ENCODE assay signal across 8 mouse cellular contexts in the genomic region with DNA sequence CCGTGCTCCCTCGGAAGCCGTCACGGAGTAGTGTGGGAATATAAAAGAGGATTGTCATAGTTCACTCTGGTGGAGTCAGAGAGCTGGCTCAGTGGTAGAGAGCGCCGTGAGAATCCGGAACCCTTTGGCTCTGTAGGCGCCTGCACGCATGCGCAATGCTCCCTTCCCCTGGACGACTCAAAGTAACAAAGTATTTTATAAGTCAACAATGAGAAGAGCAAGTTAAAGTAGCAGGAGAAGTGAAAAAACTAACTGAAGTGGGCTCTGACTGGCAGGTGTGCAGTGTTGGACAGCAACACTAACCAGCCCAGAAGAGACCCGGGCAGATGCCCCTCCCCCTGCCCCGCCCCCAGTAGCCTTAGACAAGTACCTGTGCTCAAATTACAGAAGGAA. TPM values are rescaled to one million over a fixed set of nuclear protein-coding genes. Genes with fewer than 3 reads are reported as not detected.
DNase-seq lines count a peak whose midpoint lies in the region; ATAC-seq and TF ChIP-seq lines count a peak whose summit lies in the region.

No protein-coding gene starts in this region.

- H3K9ac ChIP-seq in forebrain, embryonic 15.5 days (replicated peaks) = peak overlapping the region; percentile 37

- H3K4me1 ChIP-seq in forebrain, embryonic 15.5 days = peaks cover 7% of the 10 kb centered on the region; the same call in 1 of the 2 replicates
- H3K4me1 ChIP-seq in olfactory bulb, adult 2 months (ENCODE audit: control insufficient read depth, insufficient read depth, low read length) = no peaks in the 10 kb centered on the region

- H3K9me3 ChIP-seq in forebrain, embryonic 15.5 days = no peaks in the 10 kb centered on the region

- H3K4me2 ChIP-seq in forebrain, embryonic 15.5 days (replicated peaks) = peak overlapping the region; percentile 45

- 9% methylated on average over 13 of the region's 13 CpGs for WGBS in forebrain, embryonic 15.5 days
- WGBS in olfactory bulb, adult 2 months = 11% methylated on average over 13 of the region's 13 CpGs

- no peaks in the 10 kb centered on the region for H3K36me3 ChIP-seq in forebrain, embryonic 15.5 days

- peak; percentile 60; the same call in 1 of the 2 replicates for ATAC-seq in forebrain, embryonic 15.5 days (replicated peaks)
- peak; percentile 53 to 56; a peak in 3 of 4 replicates for ATAC-seq in hematopoietic stem cell, adult 5-6 weeks (replicated peaks in 1 of 2; ENCODE audit: insufficient read depth in 1 of 2, low FRiP score in 2 of 2, low TSS enrichment in 1 of 2, low read depth in 1 of 2, poor library complexity in 2 of 2, severe bottlenecking in 2 of 2)

- H3K27ac ChIP-seq in forebrain, embryonic 15.5 days (replicated peaks) = 0 out of 2 replicates have a peak overlapping the region, but pooled peaks have one; percentile 27
- H3K27ac ChIP-seq in layer of hippocampus, adult 2 months = peak overlapping the region; percentile 58
- H3K27ac ChIP-seq in olfactory bulb, adult 2 months (ENCODE audit: insufficient read depth, low read depth, low read length) = no peak overlapping the region

- TF ChIP-seq CTCF in layer of hippocampus, adult 2 months (conservative IDR thresholded peaks at IDR 0.05) = no peak
- no peak for TF ChIP-seq CTCF in olfactory bulb, adult 2 months (IDR thresholded peaks at IDR 0.05; ENCODE audit: insufficient read depth, low read depth, low read length)

- H3K4me3 ChIP-seq in forebrain, embryonic 15.5 days = peak overlapping the region; percentile 37
- peak overlapping the region; percentile 52 for H3K4me3 ChIP-seq in layer of hippocampus, adult 2 months
- peak overlapping the region; percentile 36 for H3K4me3 ChIP-seq in olfactory bulb, adult 2 months (ENCODE audit: insufficient read depth, low read depth, low read length)

- DNase-seq in B cell, adult 2 months = peak; percentile 74 to 76
- peak; percentile 27 for DNase-seq in c-Kit-positive CD71-positive TER-119-negative erythroid progenitor cells, embryonic 14.5 days (ENCODE audit: low read depth)
- peak; percentile 64 to 76 for DNase-seq in layer of hippocampus, adult 2 months (ENCODE audit: low spot score in 2 of 2)
- DNase-seq in lung, adult 18-20 months = peak; percentile 91 to 94
- peak; percentile 29 to 60 for DNase-seq in thymus, postnatal 10 days (ENCODE audit: low spot score in 2 of 2)

- no peak for TF ChIP-seq POLR2A in olfactory bulb, adult 2 months (IDR thresholded peaks at IDR 0.05; ENCODE audit: insufficient read depth, low read depth, low read length)

- H3K27me3 ChIP-seq in forebrain, embryonic 15.5 days = no peaks in the 10 kb centered on the region

RNA-seq across cellular contexts. Expression of a gene that starts 31.5 kb away (rescaled TPM):
- polyA plus RNA-seq in forebrain, embryonic 15.5 days (2015; fragmentation: Nextera tagmentation; extraction: Ambion mirVana) = 163 and 174 TPM in 2 replicates
- total RNA-seq in hematopoietic stem cell, adult 5-6 weeks (2017) = 116 and 125 TPM in 2 replicates
- 100 to 1,000 TPM; 194 to 199 TPM for total RNA-seq in layer of hippocampus, adult 2 months (2021)
- polyA plus RNA-seq in olfactory bulb, adult 2 months (2012; ENCODE audit: insufficient read depth, insufficient read length, low replicate concordance, missing spikeins) = not detected in 2 replicates

RNA-seq across cellular contexts. Expression of a gene that starts 34.0 kb away (rescaled TPM):
- polyA plus RNA-seq in forebrain, embryonic 15.5 days (2015; fragmentation: Nextera tagmentation; extraction: Ambion mirVana) = 0.83 and 1.5 TPM in 2 replicates
- total RNA-seq in hematopoietic stem cell, adult 5-6 weeks (2017) = 36.0 and 56.8 TPM in 2 replicates
- 1 to 10 TPM; 2.4 to 3.5 TPM for total RNA-seq in layer of hippocampus, adult 2 months (2021)
- not detected in 2 replicates for polyA plus RNA-seq in olfactory bulb, adult 2 months (2012; ENCODE audit: insufficient read depth, insufficient read length, low replicate concordance, missing spikeins)

Comparison
In these comparisons a context has a peak if more than half of its experiments do, and no peak if none do; other contexts are left out.
1. DNase-seq: peak in every context shown above with its lines; median percentile 92 in lung, adult 18-20 months; 75 in B cell, adult 2 months; 70 in layer of hippocampus, adult 2 months; 44 in thymus, postnatal 10 days; 27 in c-Kit-positive CD71-positive TER-119-negative erythroid progenitor cells, embryonic 14.5 days.